Mouse (Mus musculus): ENCODE data around the gene Defb29.

Defb29 gene

GRCm38 (mm10) chr2:152500863-152501229 lies 39.1 kb downstream of the Defb29 start:
- 80% methylated on average over 6 of the region's 6 CpGs for WGBS

GRCm38 (mm10) chr2:152500204-152500862 lies 39.6 kb downstream of the Defb29 start:
- 64% methylated on average over 7 of the region's 7 CpGs for WGBS

DNA sequence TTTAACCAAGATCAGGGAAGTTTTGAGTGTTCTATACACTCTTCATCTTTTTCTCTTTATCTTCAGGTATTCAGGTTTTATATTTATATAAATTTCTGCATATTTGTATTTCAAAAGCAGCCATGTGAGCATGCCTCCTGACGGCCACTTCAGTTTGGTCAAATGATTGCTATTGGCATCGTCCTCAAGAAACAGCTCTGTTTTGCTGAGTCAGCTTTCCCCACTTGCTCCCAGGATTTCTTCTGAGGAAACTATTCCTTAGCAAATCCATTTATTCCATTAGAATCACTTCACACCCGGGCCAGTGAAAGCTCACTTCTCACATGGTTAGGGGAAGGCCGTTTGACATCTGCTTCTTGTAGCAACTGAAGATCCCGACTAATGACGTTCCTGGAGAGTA lies 41.9 kb downstream of the Defb29 start:
- 90% methylated on average over 6 of the region's 6 CpGs for WGBS

DNA sequence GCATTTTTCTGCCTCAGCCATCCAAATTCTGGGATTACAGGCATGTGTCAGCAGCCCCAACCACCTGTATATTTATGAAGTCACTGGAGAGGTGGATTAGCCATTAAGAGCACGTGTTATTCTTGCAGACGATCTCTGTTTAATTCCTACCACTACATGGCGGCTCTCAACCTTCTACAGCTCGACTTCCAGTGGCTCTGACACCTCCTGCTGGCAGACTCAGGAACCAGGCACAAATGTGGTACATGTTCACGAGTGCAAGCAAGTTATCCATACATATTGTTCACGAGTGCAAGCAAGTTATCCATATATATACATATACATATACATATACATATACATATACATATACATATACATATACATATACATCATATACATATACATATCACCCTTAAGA lies 46.7 kb downstream of the Defb29 start:
- 82% methylated on average over 6 of the region's 6 CpGs for WGBS

GRCm38 (mm10) chr2:152490038-152490437 lies 49.9 kb downstream of the Defb29 start, which contains the start of gene Defb22:
Gene Defb22 (minus strand): TSS chr2:152490138.

